Mouse (Mus musculus) olfactory bulb, adult 2 months (tissue): Measurements from ENCODE around the gene Arl5c. TPM values are rescaled to one million over a fixed set of nuclear protein-coding genes. Genes with fewer than 3 reads are reported as not detected.

Experiments used
- H3K27ac ChIP-seq: fragments of 200-500 bp; 2 replicates; pipeline ENCODE4 v1.5.1; 2012; ENCODE audit warnings: low read depth, low read length; ENCODE audit not compliant: insufficient read depth
- H3K4me1 ChIP-seq: fragments of 200-500 bp; 2 replicates; pipeline ENCODE4 v1.6.1; 2012; ENCODE audit warnings: low read length; ENCODE audit not compliant: control insufficient read depth, insufficient read depth
- H3K4me3 ChIP-seq: fragments of 200-500 bp; 2 replicates; pipeline ENCODE4 v1.5.1; 2012; ENCODE audit warnings: mild to moderate bottlenecking, low read depth, low read length, moderate library complexity; ENCODE audit not compliant: insufficient read depth
- CTCF ChIP-seq: fragments of 200-500 bp; IDR thresholded peaks from 2 replicates; pipeline ENCODE4 v1.5.1; 2012; ENCODE audit warnings: low read depth, mild to moderate bottlenecking, low read length, moderate library complexity; ENCODE audit not compliant: insufficient read depth
- POLR2A ChIP-seq: fragments of 200-500 bp; IDR thresholded peaks from 2 replicates; pipeline ENCODE4 v1.6.1; 2012; ENCODE audit warnings: mild to moderate bottlenecking, low read depth, low read length, moderate library complexity; ENCODE audit not compliant: insufficient read depth
- WGBS: fragments of 180-500 bp; shearing (Covaris S2); methylation state at CpG from one replicate; pipeline ENCODE4 v1.1.7; 2018; 5-methylcytosine and 5-hydroxymethylcytosine counted together
- polyA plus RNA-seq: library from polyadenylated mRNA; stranded (reverse); fragments of >200 nt; gene quantifications from 2 replicates; pipeline ENCODE4 v1.2.4, GENCODE M21; 2012; ENCODE audit warnings: low replicate concordance; ENCODE audit not compliant: missing spikeins, insufficient read depth, insufficient read length

The Arl5c gene
- polyA plus RNA-seq: 395 TPM in 1 of 2 replicates, not detected in the other

GRCm38 (mm10) chr11:97995564-97996288 is at the start of gene Arl5c:
TSS of gene Arl5c (minus strand) at chr11:97996181.
- H3K4me3 ChIP-seq: peak within 1 kb of the TSS; percentile 60
- H3K27ac ChIP-seq: no peak within 1 kb of the TSS; the same call in 1 of the 2 replicates
- 1% methylated on average over 26 of the region's 26 CpGs for WGBS
- TF ChIP-seq CTCF (no peak; the same call in 1 of the 2 replicates), POLR2A (peak; percentile 20; the same call in 1 of the 2 replicates)
- peaks cover 34% of the 10 kb centered on the region for H3K4me1 ChIP-seq

- TF ChIP-seq CTCF (no peak), POLR2A (no peak)
- WGBS: 78% methylated on average over 4 of the region's 4 CpGs
Measured at GRCm38 (mm10) chr11:98045596-98045995, 49.6 kb upstream of the Arl5c start.

GRCm38 (mm10) chr11:98044074-98044473 is 48.1 kb upstream of the Arl5c start:
- no peak for TF ChIP-seq CTCF
- TF ChIP-seq POLR2A: no peak
- H3K4me3 ChIP-seq: no peak overlapping the region

More at GRCm38 (mm10) chr11:98045596-98045995, 49.6 kb upstream of the Arl5c start:
- peaks cover 30% of the 10 kb centered on the region for H3K4me1 ChIP-seq
- H3K27ac ChIP-seq: no peak overlapping the region
- no peak overlapping the region for H3K4me3 ChIP-seq

GRCm38 (mm10) chr11:98042741-98043140 is 46.8 kb upstream of the Arl5c start:
- Histone ChIP-seq H3K4me3 (no peak overlapping the region), H3K4me1 (peaks cover 10% of the 10 kb centered on the region), H3K27ac (no peak overlapping the region)
- TF ChIP-seq CTCF: no peak
- no peak for TF ChIP-seq POLR2A
- WGBS: 62% methylated on average over 6 of the region's 6 CpGs

More at GRCm38 (mm10) chr11:98044074-98044473, 48.1 kb upstream of the Arl5c start:
- Histone ChIP-seq H3K4me1 (peaks cover 17% of the 10 kb centered on the region), H3K27ac (no peak overlapping the region)
- 67% methylated on average over 5 of the region's 5 CpGs for WGBS

- WGBS: 89% methylated on average over 8 of the region's 8 CpGs
- TF ChIP-seq CTCF (no peak), POLR2A (no peak)
- H3K4me3 ChIP-seq: no peak overlapping the region
Measured at GRCm38 (mm10) chr11:98040975-98041374, 45.0 kb upstream of the Arl5c start.

GRCm38 (mm10) chr11:98037871-98038270 is 41.9 kb upstream of the Arl5c start:
- WGBS: 38% methylated on average over 14 of the region's 14 CpGs
- Histone ChIP-seq H3K4me3 (no peak overlapping the region), H3K4me1 (peaks cover 35% of the 10 kb centered on the region), H3K27ac (no peak overlapping the region)
- no peak for TF ChIP-seq POLR2A
- no peak for TF ChIP-seq CTCF

More at GRCm38 (mm10) chr11:98040975-98041374, 45.0 kb upstream of the Arl5c start:
- Histone ChIP-seq H3K27ac (no peak overlapping the region), H3K4me1 (peaks cover 22% of the 10 kb centered on the region)

GRCm38 (mm10) chr11:98035977-98036377 is 40.0 kb upstream of the Arl5c start:
- Histone ChIP-seq H3K27ac (peak overlapping the region; percentile 86), H3K4me1 (peaks cover 35% of the 10 kb centered on the region), H3K4me3 (peak overlapping the region; percentile 29)
- no peak for TF ChIP-seq POLR2A
- no peak for TF ChIP-seq CTCF
- 1% methylated on average over 27 of the region's 27 CpGs for WGBS

GRCm38 (mm10) chr11:98034840-98035239 is 38.9 kb upstream of the Arl5c start:
- H3K4me1 ChIP-seq: peaks cover 35% of the 10 kb centered on the region
- no peak overlapping the region for H3K4me3 ChIP-seq
- no peak for TF ChIP-seq CTCF
- TF ChIP-seq POLR2A: no peak
- peak overlapping the region; percentile 86 for H3K27ac ChIP-seq
- 21% methylated on average over 4 of the region's 4 CpGs for WGBS

- Histone ChIP-seq H3K4me1 (peaks cover 35% of the 10 kb centered on the region), H3K4me3 (no peak overlapping the region), H3K27ac (peak overlapping the region; percentile 82)
- 37% methylated on average over 5 of the region's 5 CpGs for WGBS
- TF ChIP-seq POLR2A: no peak
- no peak for TF ChIP-seq CTCF
Measured at GRCm38 (mm10) chr11:98034061-98034460, 38.1 kb upstream of the Arl5c start.

GRCm38 (mm10) chr11:98031443-98031770 is 35.4 kb upstream of the Arl5c start:
- Histone ChIP-seq H3K4me1 (peaks cover 23% of the 10 kb centered on the region), H3K4me3 (no peak overlapping the region), H3K27ac (no peak overlapping the region)
- TF ChIP-seq POLR2A (no peak), CTCF (no peak)
- 2% methylated on average over 5 of the region's 5 CpGs for WGBS
